Mouse (Mus musculus): ENCODE results near the gene Vmn1r86. TPM values are rescaled to one million over a fixed set of nuclear protein-coding genes. Genes with fewer than 3 reads are reported as not detected.
A peak's percentile ranks its signal among the peaks of the same experiment; 100 is the strongest.
"Not testable (repeated sequence)": the region's sequence is repeated elsewhere in the genome, so short reads cannot be mapped to it uniquely, and the experiment has no call there.

The Vmn1r86 gene
- polyA plus RNA-seq, 1 experiment, result not detected

GRCm38 (mm10) chr7:13072293-13072692 is 47.4 kb downstream of the Vmn1r86 start:
- no peak for DNase-seq
- H3K4me3 ChIP-seq (ENCODE audit: control insufficient read depth, insufficient read depth, low read length), result no peak overlapping the region
- no peaks in the 10 kb centered on the region for H3K4me1 ChIP-seq (replicated peaks; ENCODE audit: control insufficient read depth, insufficient read depth, low read length)
- TF ChIP-seq POLR2A (IDR thresholded peaks at IDR 0.05; ENCODE audit: control insufficient read depth, extremely low read depth, insufficient read depth, low read length, poor library complexity), result no peak
- TF ChIP-seq CTCF (IDR thresholded peaks at IDR 0.05; ENCODE audit: borderline replicate concordance, control insufficient read depth, extremely low read depth, insufficient read depth, low read length, poor library complexity), result no peak
- no peaks in the 10 kb centered on the region for H3K36me3 ChIP-seq (ENCODE audit: control insufficient read depth, insufficient read depth, low read length)
- H3K27me3 ChIP-seq (ENCODE audit: control insufficient read depth, insufficient read depth, low read length), result no peaks in the 10 kb centered on the region
- 75% methylated on average over 5 of the region's 5 CpGs for WGBS
- no peak overlapping the region for H3K27ac ChIP-seq (ENCODE audit: control insufficient read depth, insufficient read depth, low read length)

GRCm38 (mm10) chr7:13063399-13063798 is 56.3 kb downstream of the Vmn1r86 start:
- not testable (repeated sequence) for H3K36me3 ChIP-seq (ENCODE audit: control insufficient read depth, insufficient read depth, low read length); DNase-seq; H3K4me1 ChIP-seq (replicated peaks; ENCODE audit: control insufficient read depth, insufficient read depth, low read length); H3K27me3 ChIP-seq (ENCODE audit: control insufficient read depth, insufficient read depth, low read length); H3K4me3 ChIP-seq (ENCODE audit: control insufficient read depth, insufficient read depth, low read length); H3K27ac ChIP-seq (ENCODE audit: control insufficient read depth, insufficient read depth, low read length)
- WGBS, result 48% methylated on average over 2 of the region's 2 CpGs

DNA sequence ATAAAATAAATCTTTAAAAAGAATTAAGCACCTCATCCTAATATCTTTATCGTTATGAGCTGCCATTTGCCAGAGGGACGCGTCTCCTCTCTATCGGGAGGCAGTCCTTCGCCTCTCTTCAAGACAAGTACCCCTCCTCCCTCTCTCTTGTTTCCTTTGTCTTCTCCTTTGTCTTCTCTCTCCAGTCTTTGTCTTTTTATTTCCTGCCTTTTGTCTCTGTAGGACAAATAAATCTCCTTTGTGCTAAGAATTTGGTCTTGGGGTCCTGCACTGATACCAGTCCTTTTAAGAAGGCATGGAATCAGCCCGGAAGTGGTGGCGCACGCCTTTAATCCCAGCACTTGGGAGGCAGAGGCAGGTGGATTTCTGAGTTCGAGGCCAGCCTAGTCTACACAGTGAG is 60.2 kb downstream of the Vmn1r86 start:
- WGBS, result 91% methylated on average over 9 of the region's 9 CpGs
- no peak for TF ChIP-seq CTCF (IDR thresholded peaks at IDR 0.05; ENCODE audit: borderline replicate concordance, control insufficient read depth, extremely low read depth, insufficient read depth, low read length, poor library complexity)
- TF ChIP-seq POLR2A (IDR thresholded peaks at IDR 0.05; ENCODE audit: control insufficient read depth, extremely low read depth, insufficient read depth, low read length, poor library complexity), result no peak
- no peak for DNase-seq
- no peak overlapping the region for H3K4me3 ChIP-seq (ENCODE audit: control insufficient read depth, insufficient read depth, low read length)
- H3K27ac ChIP-seq (ENCODE audit: control insufficient read depth, insufficient read depth, low read length), result no peak overlapping the region
- no peaks in the 10 kb centered on the region for H3K36me3 ChIP-seq (ENCODE audit: control insufficient read depth, insufficient read depth, low read length)
- H3K27me3 ChIP-seq (ENCODE audit: control insufficient read depth, insufficient read depth, low read length), result no peaks in the 10 kb centered on the region
- no peaks in the 10 kb centered on the region for H3K4me1 ChIP-seq (replicated peaks; ENCODE audit: control insufficient read depth, insufficient read depth, low read length)

DNA sequence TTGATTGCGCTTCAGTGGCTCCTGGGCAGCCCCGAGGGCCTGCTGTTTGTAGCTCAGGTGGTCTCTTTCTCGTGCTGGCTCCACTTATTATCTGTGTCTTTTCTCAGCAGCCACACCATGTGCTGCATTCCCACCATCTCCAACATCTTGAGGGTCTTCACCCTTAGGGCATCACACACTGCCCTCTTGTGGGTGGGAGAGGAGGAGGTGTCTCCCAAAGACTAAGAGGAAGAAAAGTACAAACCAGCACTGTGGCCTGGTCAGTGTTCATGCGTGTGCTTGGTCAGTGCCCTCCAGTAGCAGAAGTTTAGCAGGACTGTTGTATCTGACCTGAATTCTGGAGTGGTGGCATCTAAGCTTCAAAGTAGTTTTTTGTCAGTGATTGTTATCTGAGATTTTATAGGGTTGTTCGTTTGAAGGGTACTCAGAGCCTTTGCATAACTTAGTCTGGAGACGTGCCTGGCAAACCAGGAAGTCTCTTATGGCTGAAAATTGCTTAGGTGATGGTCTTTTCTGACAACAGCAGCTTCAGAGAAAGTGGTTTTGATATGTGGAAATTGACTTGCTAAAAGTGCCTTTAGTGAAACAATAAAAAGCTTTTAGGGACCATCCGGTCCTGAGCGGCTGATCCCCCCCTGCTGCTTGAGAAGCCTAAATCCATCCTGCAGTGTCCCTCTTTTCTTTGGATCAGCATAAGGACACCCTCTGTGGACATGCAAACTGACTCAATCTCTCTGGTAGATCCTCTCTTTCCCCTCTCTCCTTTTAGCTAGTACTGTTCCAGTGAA is 62.6 kb downstream of the Vmn1r86 start:
- no peak overlapping the region for H3K27ac ChIP-seq (ENCODE audit: control insufficient read depth, insufficient read depth, low read length)
- no peak for TF ChIP-seq POLR2A (IDR thresholded peaks at IDR 0.05; ENCODE audit: control insufficient read depth, extremely low read depth, insufficient read depth, low read length, poor library complexity)
- no peak for TF ChIP-seq CTCF (IDR thresholded peaks at IDR 0.05; ENCODE audit: borderline replicate concordance, control insufficient read depth, extremely low read depth, insufficient read depth, low read length, poor library complexity)
- H3K4me1 ChIP-seq (replicated peaks; ENCODE audit: control insufficient read depth, insufficient read depth, low read length), result 0 out of 2 replicates have a peak, but pooled peaks cover 2% of the 10 kb centered on the region
- no peak for DNase-seq
- H3K27me3 ChIP-seq (ENCODE audit: control insufficient read depth, insufficient read depth, low read length), result no peaks in the 10 kb centered on the region
- H3K36me3 ChIP-seq (ENCODE audit: control insufficient read depth, insufficient read depth, low read length), result no peaks in the 10 kb centered on the region
- H3K4me3 ChIP-seq (ENCODE audit: control insufficient read depth, insufficient read depth, low read length), result no peak overlapping the region
- 79% methylated on average over 8 of the region's 8 CpGs for WGBS

DNA sequence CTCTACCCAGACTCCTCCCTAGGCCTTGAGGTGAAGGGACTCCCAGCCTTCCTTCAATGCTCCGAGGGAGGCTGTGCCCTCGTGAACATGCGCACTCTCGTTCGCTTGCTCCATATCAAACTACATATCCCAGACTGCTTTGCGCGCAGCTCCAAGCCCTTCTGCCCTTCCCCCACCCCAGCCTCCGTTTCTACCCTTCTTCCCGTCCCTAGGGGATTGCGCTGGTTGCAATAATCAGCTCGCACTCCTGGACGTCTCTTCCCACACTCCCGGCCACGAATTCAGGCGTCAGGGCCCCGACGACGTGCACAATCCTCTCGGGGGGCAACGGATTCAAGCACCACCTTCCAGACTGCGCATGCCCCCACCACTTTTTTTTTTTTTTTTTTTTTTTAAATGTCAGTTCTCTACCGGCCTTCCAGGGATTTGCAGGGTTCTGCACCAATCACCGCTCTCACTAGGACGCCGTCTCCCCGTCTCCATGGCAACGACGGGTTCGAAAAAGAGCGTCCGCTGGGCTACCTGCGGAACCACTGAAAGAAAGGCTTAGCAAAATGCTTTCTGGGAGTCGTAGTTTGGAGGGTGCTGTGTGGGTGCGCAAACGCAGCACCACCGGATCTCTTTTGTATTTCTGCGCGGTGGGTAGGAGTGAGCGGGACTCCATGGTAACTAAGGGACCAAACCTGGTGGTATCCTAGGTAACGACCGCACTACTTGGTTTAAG is 65.3 kb downstream of the Vmn1r86 start, which contains the start of gene Mzf1:
TSS of gene Mzf1 (minus strand) at position 478 of the 724 bp plus-strand sequence.
- no peaks in the 10 kb centered on the region for H3K36me3 ChIP-seq (ENCODE audit: control insufficient read depth, insufficient read depth, low read length)
- DNase-seq, result peak; percentile 92
- under 1% methylated on average over 41 of the region's 41 CpGs for WGBS
- 0 out of 2 replicates have a peak, but pooled peaks cover 2% of the 10 kb centered on the region for H3K4me1 ChIP-seq (replicated peaks; ENCODE audit: control insufficient read depth, insufficient read depth, low read length)
- peak within 1 kb of the TSS; percentile 75 for H3K27ac ChIP-seq (ENCODE audit: control insufficient read depth, insufficient read depth, low read length)
- peak within 1 kb of the TSS; percentile 78 for H3K4me3 ChIP-seq (ENCODE audit: control insufficient read depth, insufficient read depth, low read length)
- H3K27me3 ChIP-seq (ENCODE audit: control insufficient read depth, insufficient read depth, low read length), result no peaks in the 10 kb centered on the region
- peak; percentile 60; the same call in 1 of the 2 replicates for TF ChIP-seq CTCF (IDR thresholded peaks at IDR 0.05; ENCODE audit: borderline replicate concordance, control insufficient read depth, extremely low read depth, insufficient read depth, low read length, poor library complexity)
- TF ChIP-seq POLR2A (IDR thresholded peaks at IDR 0.05; ENCODE audit: control insufficient read depth, extremely low read depth, insufficient read depth, low read length, poor library complexity), result peak; percentile 41; the same call in 1 of the 2 replicates

DNA sequence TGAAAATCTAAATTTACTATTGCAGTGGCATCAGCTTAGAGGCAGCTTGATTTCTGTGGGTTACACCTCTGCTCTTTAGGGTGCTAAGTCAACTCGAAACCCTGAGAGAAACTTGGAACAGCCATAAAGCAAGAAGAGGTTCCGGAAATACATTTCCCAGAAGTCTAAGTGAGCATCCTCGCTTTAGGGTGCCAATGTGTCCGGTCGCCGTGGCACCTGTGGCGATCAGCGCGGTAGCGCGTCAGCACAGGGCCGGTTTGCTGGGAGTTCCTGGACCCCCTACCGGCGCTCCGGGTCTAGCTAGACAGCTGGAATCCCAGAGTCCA is 65.8 kb downstream of the Vmn1r86 start:
- TF ChIP-seq CTCF (IDR thresholded peaks at IDR 0.05; ENCODE audit: borderline replicate concordance, control insufficient read depth, extremely low read depth, insufficient read depth, low read length, poor library complexity) (no peak), POLR2A (IDR thresholded peaks at IDR 0.05; ENCODE audit: control insufficient read depth, extremely low read depth, insufficient read depth, low read length, poor library complexity) (no peak)
- Histone ChIP-seq H3K27ac (ENCODE audit: control insufficient read depth, insufficient read depth, low read length) (no peak overlapping the region), H3K27me3 (ENCODE audit: control insufficient read depth, insufficient read depth, low read length) (no peaks in the 10 kb centered on the region), H3K36me3 (ENCODE audit: control insufficient read depth, insufficient read depth, low read length) (no peaks in the 10 kb centered on the region), H3K4me1 (replicated peaks; ENCODE audit: control insufficient read depth, insufficient read depth, low read length) (0 out of 2 replicates have a peak, but pooled peaks cover 2% of the 10 kb centered on the region), H3K4me3 (ENCODE audit: control insufficient read depth, insufficient read depth, low read length) (peak overlapping the region; percentile 78)
- WGBS, result 5% methylated on average over 15 of the region's 15 CpGs
- no peak for DNase-seq
